Mouse (Mus musculus) activated CD4-positive, CD25-positive, alpha-beta regulatory T cell (primary cell): Measurements from ENCODE around the gene Sox15. TPM values are rescaled to one million over a fixed set of nuclear protein-coding genes. Genes with fewer than 3 reads are reported as not detected.

ENCODE experiments used
- polyA plus RNA-seq, 2 experiments: library from polyadenylated mRNA; unstranded; fragments of 100-300 nt; shearing (Covaris generic); gene quantifications; one replicate each; pipeline ENCODE4 v1.2.1; 2017

Sox15 gene
- polyA plus RNA-seq: not detected

DNA sequence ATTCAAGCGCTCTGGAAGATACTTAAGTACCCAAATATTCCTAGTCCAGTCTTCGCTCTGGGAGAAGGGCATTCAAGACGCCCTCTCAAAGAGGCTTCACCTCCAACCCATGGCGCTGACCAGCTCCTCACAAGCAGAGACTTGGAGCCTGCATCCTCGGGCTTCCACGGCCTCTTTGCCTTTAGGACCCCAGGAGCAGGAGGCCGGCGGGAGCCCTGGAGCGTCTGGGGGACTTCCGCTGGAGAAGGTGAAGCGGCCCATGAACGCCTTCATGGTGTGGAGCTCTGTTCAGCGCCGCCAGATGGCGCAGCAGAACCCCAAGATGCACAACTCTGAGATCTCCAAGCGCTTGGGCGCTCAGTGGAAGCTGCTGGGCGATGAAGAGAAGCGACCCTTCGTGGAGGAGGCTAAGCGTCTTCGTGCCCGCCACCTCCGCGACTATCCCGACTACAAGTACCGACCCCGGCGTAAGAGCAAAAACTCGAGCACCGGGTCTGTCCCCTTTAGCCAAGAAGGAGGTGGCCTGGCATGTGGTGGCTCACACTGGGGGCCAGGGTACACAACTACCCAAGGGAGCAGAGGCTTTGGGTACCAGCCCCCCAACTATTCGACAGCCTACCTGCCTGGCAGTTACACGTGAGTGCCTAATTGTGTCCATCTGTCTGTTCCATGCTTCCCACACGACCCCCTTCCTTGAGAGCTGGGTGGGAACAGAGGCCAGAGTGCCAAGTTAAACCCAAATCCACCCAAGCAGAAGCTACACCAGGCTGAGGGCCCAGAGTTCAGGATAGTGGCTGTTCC is at the start of gene Sox15:
Sox15 (plus strand) TSS at position 51 of the 801 bp plus-strand sequence.

DNA sequence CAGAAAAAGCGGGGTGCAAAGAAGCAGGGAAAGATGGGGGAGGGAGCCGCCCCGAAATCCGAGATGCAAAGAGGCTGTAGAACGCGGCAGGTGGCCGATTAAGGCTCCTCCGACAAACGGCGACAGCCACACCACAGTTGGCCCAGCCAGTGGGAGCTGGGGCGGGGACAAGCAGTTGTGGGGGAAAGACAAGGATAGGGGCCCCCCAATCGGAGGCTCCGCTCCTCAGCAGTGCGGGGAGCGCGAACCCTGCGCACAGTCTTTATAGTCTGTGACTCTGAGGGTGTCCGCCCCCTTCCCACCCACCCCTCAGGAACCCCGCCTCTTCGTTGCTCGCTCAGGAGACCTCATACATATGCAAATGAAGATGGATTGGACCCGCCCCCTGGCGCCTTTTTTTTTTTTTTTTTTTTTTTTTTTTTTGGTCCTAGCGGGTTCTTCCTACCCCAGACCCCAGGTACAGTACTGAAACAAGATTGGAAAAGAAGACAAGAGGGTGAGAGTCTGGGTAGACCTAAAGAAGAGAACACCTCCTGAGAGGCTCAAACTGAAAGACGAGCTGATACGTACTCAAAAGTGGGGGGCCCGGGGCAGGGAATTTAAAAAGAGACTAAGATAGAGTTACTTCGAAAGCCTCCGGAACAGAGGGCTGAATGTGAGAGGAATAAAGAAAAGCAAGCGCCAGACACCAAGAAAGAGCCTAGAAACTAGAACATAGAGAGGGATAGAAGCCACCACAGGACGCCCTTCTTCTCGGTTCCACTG is 49.2 kb upstream of the Sox15 start, which contains the start of gene Atp1b2:
Atp1b2 (minus strand) TSS at position 217 of the 765 bp plus-strand sequence.

DNA sequence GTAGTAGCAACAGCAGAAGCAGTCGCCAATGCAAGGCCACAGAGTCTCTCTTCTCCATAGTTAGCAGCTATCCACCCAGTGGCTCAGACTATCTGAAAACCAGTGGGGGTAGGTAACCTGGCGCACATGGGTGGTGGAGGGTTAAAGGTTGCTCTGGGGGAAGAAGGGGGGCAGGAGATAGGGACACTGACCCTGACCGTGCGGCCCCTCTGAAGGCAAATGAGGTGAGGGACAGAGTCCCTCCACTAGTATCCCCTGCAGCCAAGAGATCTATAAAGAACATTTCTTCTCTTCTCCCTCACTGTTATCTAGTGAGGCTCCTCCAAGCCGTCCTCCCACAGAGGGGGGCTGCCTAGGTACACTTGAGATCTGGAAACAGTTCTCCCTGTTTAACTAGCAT is 37.3 kb upstream of the Sox15 start, which contains the start of gene Shbg:
Shbg (minus strand) TSS at position 101 of the 400 bp plus-strand sequence.

DNA sequence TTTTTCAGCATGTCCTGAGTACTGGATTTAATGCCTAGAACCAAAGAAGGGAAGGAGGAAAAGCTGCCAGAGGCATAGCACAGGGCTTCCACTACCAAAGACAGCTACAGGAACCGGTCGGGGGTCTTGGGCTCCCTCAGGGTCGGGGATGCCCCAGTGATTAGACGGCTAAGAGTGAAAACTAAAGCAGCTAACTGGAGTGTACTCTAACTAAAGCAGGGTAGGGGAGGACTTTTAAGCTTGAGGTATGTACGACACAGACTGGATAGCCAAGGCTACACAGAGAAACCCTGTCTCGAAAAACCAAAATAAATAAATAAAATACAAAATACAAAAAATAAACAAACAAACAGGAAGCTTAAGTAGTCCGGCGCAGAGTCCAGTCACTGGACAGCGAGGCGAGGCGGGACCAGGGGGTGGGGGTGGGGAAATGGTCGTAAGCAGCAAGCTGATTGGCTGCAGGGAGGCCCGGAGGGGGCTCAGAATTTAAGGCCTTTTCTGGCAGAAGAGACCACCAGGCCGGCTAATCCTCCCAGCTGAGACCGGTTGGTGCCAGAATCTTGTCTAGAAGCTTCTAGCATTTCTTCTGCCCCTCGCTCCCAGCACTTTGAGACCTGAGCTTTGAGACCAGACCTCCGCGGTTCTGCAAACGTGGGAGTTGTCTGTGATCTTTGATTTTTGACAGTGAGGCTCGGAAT is 33.4 kb upstream of the Sox15 start, which contains the start of gene Sat2:
Sat2 (plus strand) TSS at position 454 of the 698 bp plus-strand sequence.

DNA sequence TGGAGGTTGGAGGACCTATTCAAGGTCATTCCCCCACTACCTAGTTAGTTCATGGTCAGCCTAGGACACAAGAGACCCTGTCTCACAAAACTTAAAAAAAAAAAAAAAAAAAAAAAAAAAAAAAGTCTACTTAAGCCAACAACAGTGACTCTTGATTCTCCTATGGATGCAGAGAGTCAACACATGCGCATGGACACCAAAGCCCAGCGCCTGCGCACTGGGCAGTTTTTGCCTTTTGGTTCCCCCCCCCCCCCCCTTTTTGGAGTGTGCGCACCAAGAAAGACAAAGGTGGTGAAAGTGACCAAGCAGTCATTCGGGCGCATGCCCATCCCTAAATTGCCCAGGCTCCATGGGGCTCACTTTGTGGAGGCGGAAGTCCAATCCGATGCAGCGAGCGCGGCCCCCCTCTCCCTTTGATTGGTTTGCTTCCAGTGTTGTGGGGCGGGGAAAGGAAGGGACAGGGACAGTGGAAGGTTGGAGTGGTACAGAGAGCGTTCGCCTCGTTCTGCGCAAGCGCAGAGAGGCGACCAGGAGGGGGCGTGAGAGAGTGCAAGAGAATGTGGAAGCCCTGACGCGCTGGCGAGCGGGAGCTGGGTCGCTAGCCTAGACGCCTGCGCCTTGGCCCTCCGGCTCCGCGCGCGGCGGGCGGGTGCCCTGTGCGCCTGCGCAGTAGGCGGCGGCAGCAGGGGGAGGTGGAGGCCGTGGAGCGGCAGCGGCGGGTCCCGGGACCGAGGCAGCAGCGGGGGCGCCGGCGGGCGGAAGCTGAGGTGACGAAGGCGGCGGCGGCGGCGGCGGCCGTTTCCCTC is 22.6 kb upstream of the Sox15 start, which contains the start of gene Fxr2:
Fxr2 (plus strand) TSS at position 707 of the 806 bp plus-strand sequence.

DNA sequence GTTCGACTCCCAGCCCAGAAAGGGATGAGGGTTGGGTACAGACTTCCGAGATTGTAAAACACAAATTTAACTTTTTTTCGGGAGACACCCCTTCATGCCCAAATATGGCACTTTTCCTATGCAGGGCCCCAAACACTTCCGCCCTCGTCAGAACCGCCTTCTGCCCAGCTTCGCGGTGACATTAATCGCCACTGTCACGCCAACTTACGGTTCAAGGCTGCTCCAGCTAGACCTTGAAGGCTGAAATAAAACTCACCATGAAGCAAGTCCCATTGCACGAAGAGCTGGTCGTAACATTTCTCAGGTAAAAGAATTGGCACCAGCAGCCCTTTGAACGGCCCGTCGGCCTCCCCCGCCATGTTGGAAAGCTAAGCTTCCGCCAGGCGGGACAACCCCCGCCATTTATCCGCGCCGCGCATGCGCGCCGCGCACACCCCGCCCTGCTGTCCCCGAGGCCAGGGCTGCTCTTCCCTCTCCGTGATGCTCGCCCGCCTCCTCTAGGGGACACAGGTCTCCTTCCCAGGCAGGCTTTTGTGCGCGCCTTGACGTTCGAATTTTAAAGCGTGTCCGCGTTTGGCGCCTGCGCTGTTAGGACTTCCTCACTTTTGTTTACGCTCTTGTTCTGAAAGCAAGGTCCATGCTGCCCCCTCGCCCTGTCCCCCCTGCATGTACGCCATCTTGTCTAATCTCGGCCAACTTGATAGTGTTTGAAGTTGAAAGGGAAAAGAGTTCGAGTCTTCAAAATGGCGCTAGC is 7.3 kb downstream of the Sox15 start, which contains the start of gene Mpdu1:
Mpdu1 (minus strand) TSS at position 430 of the 754 bp plus-strand sequence.

DNA sequence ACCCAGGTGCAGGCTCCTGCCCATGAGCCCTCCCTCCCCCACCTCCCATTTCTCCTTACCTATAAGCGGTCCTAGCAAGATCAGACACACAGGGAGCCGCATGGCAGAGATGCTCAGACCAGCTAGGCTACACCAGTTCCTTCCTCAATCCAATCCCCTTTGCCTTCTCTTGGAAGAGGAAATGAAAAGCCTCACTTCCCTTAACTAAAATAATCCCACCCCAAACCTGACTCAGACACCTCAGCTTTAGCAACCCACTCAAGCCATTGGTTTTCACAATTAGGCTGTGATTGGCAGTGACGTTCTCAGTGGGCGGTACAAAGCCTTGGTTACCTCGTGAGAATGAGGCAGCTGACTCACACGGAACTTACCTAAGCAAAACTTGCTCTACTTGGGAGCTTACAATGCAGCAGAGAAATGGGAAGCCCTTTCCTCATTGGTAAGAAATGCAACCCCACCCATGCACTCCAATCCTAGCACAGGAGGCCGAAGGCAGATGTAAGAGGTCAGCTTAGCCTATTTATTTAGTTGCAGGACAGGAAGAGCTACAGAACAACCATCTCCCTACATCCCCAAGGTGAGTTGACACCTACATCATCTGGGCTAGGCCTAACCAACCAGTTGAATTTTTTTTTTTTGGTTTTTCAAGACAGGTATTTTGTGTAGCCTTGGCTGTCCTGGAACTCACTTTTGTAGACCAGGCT is 11.0 kb downstream of the Sox15 start, which contains the start of gene Cd68:
Cd68 (minus strand) TSS at position 193 of the 704 bp plus-strand sequence.

DNA sequence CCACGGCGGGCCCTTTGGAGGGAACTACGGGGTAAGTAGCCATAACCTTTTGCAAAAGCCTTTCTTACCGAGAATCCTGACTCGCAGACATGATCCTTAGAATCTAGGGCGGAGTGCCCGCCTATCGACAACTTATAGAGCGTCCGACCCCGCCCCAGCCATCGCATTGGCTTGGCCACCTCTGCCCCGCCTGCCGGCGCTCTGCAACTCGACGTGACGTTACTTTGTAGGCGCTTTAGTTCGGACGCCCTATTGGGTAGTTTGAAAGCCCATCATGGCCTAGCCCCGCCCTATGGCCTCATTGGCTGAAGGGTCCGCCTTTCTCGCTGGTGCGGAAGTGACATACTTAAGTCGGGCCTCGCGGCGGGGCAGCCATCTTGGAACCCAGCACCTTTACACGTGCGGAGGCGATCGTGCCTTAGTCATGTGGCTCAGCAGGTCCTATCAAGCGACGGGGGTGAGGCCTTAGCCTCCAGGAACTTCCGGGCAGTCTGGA is 17.1 kb downstream of the Sox15 start, which contains the start of gene Eif4a1:
Eif4a1 (minus strand) TSS at position 213 of the 496 bp plus-strand sequence.

DNA sequence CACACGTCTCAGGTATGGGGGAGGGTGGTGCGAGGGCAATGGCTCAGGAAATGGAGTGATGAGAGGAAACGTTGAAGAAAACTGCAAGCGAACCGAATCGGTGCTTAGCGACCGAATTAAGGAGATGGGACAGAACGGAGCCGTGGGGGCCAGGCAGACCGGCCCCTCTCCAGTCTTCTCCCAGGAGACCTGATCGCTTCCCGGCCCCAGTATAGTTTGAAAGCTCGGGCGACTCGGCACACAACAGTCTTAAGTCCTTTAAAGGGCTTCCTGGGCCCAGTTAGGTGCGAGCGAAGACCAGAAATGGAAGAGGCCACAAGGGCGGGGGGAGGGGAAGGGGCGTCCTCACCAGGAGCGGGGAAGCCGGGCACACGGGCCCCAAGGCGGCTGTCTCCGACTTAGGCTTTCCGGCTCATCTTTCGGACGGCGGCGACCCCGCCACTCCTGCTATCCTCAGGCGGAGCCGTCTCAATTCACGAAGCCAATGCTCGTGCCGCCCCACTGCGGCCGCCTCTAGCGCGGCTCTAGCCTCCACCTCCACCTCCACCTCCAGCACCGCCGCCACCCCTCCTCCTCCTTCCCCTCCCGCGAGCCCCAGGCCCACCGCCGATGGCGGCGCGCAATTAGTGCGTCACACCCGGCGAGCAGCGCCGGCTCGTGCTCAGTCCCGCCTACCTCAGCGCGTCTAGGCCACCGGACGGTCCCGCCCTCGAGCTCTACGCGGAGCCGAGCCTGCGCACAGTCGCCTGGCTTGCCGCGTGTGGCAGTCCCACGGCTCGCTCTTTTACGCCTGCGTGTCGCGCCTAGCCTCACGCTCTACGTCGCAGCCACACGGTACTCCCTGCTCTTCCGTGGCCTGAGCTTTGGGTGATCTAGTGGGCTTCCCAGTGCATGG is 26.4 kb downstream of the Sox15 start, which contains the start of gene Senp3:
Senp3 (minus strand) TSS at position 771 of the 895 bp plus-strand sequence.

DNA sequence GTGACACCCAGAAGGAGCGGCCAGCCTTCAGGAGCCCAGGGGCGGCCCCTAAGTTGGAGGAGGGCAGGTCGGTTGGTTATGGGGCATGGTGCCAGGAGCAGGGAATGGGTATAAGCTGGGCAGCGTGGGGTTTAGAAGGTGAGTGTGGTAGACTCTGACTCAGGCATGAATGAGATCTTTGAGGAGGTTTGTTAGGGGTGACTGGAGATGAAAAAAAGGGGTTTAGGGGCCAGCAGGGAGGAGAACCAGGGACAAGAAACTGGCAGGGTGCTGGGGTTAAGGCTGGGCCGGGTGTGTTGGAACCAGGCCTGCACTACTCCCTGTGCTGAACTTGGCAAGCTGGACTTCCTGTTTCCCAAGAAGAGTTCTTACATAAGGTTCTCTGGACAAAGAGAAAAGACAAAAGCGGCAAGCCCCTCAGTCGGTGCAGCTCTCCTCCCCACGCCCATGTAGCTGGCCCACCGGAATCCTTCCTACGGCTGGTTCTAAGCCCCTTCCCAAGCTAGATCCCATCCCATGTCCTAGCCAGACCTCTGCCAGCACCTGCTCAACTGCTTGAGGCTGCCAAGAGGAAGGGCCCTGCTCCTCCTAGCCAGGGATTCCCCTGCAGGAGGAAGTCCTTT is 30.5 kb downstream of the Sox15 start, which contains the start of gene Tnfsf13:
Tnfsf13 (minus strand) TSS at position 259 of the 623 bp plus-strand sequence.

DNA sequence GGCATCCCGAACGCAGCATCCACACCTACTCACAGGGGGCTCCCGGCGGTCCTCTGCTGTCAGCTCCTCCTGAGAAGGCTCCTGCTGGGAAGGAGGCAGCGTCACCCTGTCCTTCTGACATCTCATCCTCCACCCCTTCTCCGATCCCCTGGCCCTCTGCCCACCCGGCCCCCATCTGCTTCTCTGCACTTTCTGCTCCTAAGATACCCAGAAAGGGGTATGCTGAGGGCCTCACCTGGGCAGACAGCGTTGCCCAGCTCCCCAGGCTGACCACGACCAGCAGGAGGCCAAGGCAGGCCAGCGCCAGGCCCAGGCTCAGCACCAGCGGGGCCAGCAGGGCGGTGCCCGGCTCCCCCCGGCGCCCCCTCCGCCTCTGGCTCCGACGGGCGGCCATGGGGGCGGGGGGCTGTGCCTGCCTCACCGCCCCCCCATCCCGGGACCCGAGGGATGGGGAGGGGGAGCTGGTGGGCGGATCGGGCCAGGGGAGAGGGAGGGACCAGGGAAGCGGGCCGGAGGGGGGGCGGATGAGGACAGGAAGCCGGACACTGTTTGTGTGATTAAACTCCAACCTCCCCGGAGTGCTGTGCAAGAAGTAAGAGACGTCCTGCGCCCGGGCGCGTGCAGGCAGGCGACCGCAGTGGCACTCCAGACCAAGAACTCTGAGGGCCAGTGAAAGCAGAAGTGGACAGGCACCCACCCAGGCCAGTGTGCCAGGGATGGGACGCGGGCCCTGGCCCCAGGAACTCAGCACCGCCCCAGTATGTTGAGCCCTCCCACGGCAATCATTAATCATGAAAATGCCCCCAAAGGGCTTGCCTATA is 40.5 kb downstream of the Sox15 start, which contains the start of the genes Tnfsf12 and Tnfsfm13:
Tnfsf12 (minus strand) TSS at position 489 of the 821 bp plus-strand sequence.
Tnfsfm13 (minus strand) TSS at position 738 of the 821 bp plus-strand sequence.

Other genes with a start within 250 kb of the Sox15 start
- gene Kdm6b, start 241.6 kb upstream of the Sox15 start, polyA plus RNA-seq: 1 to 10 TPM; 4.8 to 6.3 TPM
- gene Dnah2, start 106.2 kb upstream of the Sox15 start, polyA plus RNA-seq: under 1 TPM; 0.02 to 0.48 TPM
- under 1 TPM; 0.23 to 0.32 TPM for gene Efnb3, start 95.1 kb upstream of the Sox15 start, polyA plus RNA-seq
- 10 to 100 TPM; 19.2 to 31.5 TPM for gene Wrap53, start 75.1 kb upstream of the Sox15 start, polyA plus RNA-seq
- 100 to 1,000 TPM; 162 to 242 TPM for gene Trp53, start 75.0 kb upstream of the Sox15 start, polyA plus RNA-seq
- under 1 TPM in 1 of 2 experiments, not detected in 1; 0.14 TPM for gene Atp1b2, start 49.4 kb upstream of the Sox15 start, polyA plus RNA-seq
- under 1 TPM in 1 of 2 experiments, not detected in 1; 0.32 TPM for gene Shbg, start 37.4 kb upstream of the Sox15 start, polyA plus RNA-seq
- gene Sat2, start 33.3 kb upstream of the Sox15 start, polyA plus RNA-seq: not detected
- gene Fxr2, start 22.3 kb upstream of the Sox15 start, polyA plus RNA-seq: 10 to 100 TPM; 49.1 to 52.6 TPM
- 10 to 100 TPM; 78.8 to 82.1 TPM for gene Mpdu1, start 7.3 kb downstream of the Sox15 start, polyA plus RNA-seq
- gene Cd68, start 10.8 kb downstream of the Sox15 start, polyA plus RNA-seq: 10 to 100 TPM in 1 of 2 experiments, 1 to 10 TPM in 1; 5.9 to 15.7 TPM
- gene Eif4a1, start 17.1 kb downstream of the Sox15 start, polyA plus RNA-seq: 100 to 1,000 TPM; 550 to 657 TPM
- gene Senp3, start 26.8 kb downstream of the Sox15 start, polyA plus RNA-seq: 10 to 100 TPM; 47.4 to 49.1 TPM
- under 1 TPM; 0.13 to 0.34 TPM for gene Tnfsf13, start 30.5 kb downstream of the Sox15 start, polyA plus RNA-seq
- under 1 TPM; 0.31 to 0.42 TPM for gene Tnfsf12, start 40.5 kb downstream of the Sox15 start, polyA plus RNA-seq
- under 1 TPM; 0.08 to 0.44 TPM for gene Tnfsfm13, start 40.8 kb downstream of the Sox15 start, polyA plus RNA-seq
- gene Polr2a, start 103.3 kb downstream of the Sox15 start, polyA plus RNA-seq: 10 to 100 TPM; 30.9 to 45.6 TPM
- gene Slc35g3, start 106.7 kb downstream of the Sox15 start, polyA plus RNA-seq: not detected
- gene Zbtb4, start 110.6 kb downstream of the Sox15 start, polyA plus RNA-seq: 1 to 10 TPM; 4.9 to 5.8 TPM
- 1 to 10 TPM; 1.6 to 3.6 TPM for gene Chrnb1, start 140.6 kb downstream of the Sox15 start, polyA plus RNA-seq
- not detected for gene Fgf11, start 146.5 kb downstream of the Sox15 start, polyA plus RNA-seq
- under 1 TPM in 1 of 2 experiments, not detected in 1; 0.38 TPM for gene Tmem102, start 150.3 kb downstream of the Sox15 start, polyA plus RNA-seq
- gene Gm39566, start 160.0 kb downstream of the Sox15 start, polyA plus RNA-seq: not detected
- not detected for gene Spem2, start 163.2 kb downstream of the Sox15 start, polyA plus RNA-seq
- gene Spem1, start 166.9 kb downstream of the Sox15 start, polyA plus RNA-seq: not detected
- under 1 TPM; 0.24 to 0.34 TPM for gene Nlgn2, start 182.5 kb downstream of the Sox15 start, polyA plus RNA-seq
- 100 to 1,000 TPM; 109 to 131 TPM for gene Tmem256, start 183.2 kb downstream of the Sox15 start, polyA plus RNA-seq
- gene Plscr3, start 191.1 kb downstream of the Sox15 start, polyA plus RNA-seq: 10 to 100 TPM; 19.0 to 36.8 TPM
- gene Tnk1, start 203.4 kb downstream of the Sox15 start, polyA plus RNA-seq: not detected
- gene Tmem95, start 222.7 kb downstream of the Sox15 start, polyA plus RNA-seq: not detected
- gene Kctd11, start 226.1 kb downstream of the Sox15 start, polyA plus RNA-seq: 1 to 10 TPM in 1 of 2 experiments, under 1 TPM in 1; 0.39 to 3.3 TPM
- 100 to 1,000 TPM; 299 to 487 TPM for gene Acap1, start 240.2 kb downstream of the Sox15 start, polyA plus RNA-seq
- gene 2810408A11Rik, start 245.7 kb downstream of the Sox15 start, polyA plus RNA-seq: 1 to 10 TPM; 1.5 to 4.2 TPM
- gene Neurl4, start 245.8 kb downstream of the Sox15 start, polyA plus RNA-seq: 1 to 10 TPM; 5.2 to 6.2 TPM